Mouse (Mus musculus): ENCODE results near the gene Dkk3. TPM values are rescaled to one million over a fixed set of nuclear protein-coding genes. Genes with fewer than 3 reads are reported as not detected.
"Not testable (repeated sequence)": the region's sequence is repeated elsewhere in the genome, so short reads cannot be mapped to it uniquely, and the experiment has no call there.

The Dkk3 gene
- total RNA-seq, 2 experiments from 2014 or later, result 45.6 to 47.9 TPM

GRCm38 (mm10) chr7:112130660-112131059 lies 28.2 kb downstream of the Dkk3 start:
- DNase-seq, result no peak

- DNase-seq, result no peak
Measured at GRCm38 (mm10) chr7:112129851-112130250, 29.0 kb downstream of the Dkk3 start.

GRCm38 (mm10) chr7:112128810-112129209 lies 30.0 kb downstream of the Dkk3 start:
- peak; percentile 42 to 47 for DNase-seq

- peak in 1 of 2 experiments; percentile 41 for DNase-seq
Measured at GRCm38 (mm10) chr7:112127954-112128353, 30.9 kb downstream of the Dkk3 start.

- DNase-seq, result no peak
Measured at GRCm38 (mm10) chr7:112127085-112127637, 31.7 kb downstream of the Dkk3 start.

GRCm38 (mm10) chr7:112125625-112126260 lies 33.1 kb downstream of the Dkk3 start:
- DNase-seq, result peak; percentile 54 to 55

GRCm38 (mm10) chr7:112123612-112124011 lies 35.2 kb downstream of the Dkk3 start:
- no peak for DNase-seq

GRCm38 (mm10) chr7:112121866-112122500 lies 36.9 kb downstream of the Dkk3 start:
- no peak for DNase-seq

GRCm38 (mm10) chr7:112120861-112121810 lies 37.7 kb downstream of the Dkk3 start:
- DNase-seq, result peak in 1 of 2 experiments; percentile 47

- no peak for DNase-seq
Measured at GRCm38 (mm10) chr7:112119248-112119647, 39.6 kb downstream of the Dkk3 start.

GRCm38 (mm10) chr7:112118086-112118485 lies 40.8 kb downstream of the Dkk3 start:
- no peak for DNase-seq

- DNase-seq, result no peak
Measured at GRCm38 (mm10) chr7:112117501-112117900, 41.4 kb downstream of the Dkk3 start.

- no peak for DNase-seq
Measured at GRCm38 (mm10) chr7:112110638-112111372, 48.1 kb downstream of the Dkk3 start.

GRCm38 (mm10) chr7:112108757-112109156 lies 50.1 kb downstream of the Dkk3 start:
- DNase-seq, result no peak

- no peak for DNase-seq
Measured at GRCm38 (mm10) chr7:112103816-112104215, 55.0 kb downstream of the Dkk3 start.

- no peak for DNase-seq
Measured at GRCm38 (mm10) chr7:112102933-112103332, 55.9 kb downstream of the Dkk3 start.

GRCm38 (mm10) chr7:112100887-112101286 lies 58.0 kb downstream of the Dkk3 start:
- DNase-seq, result no peak

- DNase-seq, result not testable (repeated sequence)
Measured at GRCm38 (mm10) chr7:112094923-112095322, 63.9 kb downstream of the Dkk3 start.

- DNase-seq, result no peak
Measured at GRCm38 (mm10) chr7:112086186-112086585, 72.7 kb downstream of the Dkk3 start.

- DNase-seq, result peak; percentile 76 to 95
Measured at GRCm38 (mm10) chr7:112085062-112085461, 73.8 kb downstream of the Dkk3 start.

- no peak for DNase-seq
Measured at GRCm38 (mm10) chr7:112084222-112084621, 74.6 kb downstream of the Dkk3 start.

- no peak for DNase-seq
Measured at GRCm38 (mm10) chr7:112082636-112083035, 76.2 kb downstream of the Dkk3 start.
